ENCODE assay signal across 16 mouse cellular contexts in the genomic region with DNA sequence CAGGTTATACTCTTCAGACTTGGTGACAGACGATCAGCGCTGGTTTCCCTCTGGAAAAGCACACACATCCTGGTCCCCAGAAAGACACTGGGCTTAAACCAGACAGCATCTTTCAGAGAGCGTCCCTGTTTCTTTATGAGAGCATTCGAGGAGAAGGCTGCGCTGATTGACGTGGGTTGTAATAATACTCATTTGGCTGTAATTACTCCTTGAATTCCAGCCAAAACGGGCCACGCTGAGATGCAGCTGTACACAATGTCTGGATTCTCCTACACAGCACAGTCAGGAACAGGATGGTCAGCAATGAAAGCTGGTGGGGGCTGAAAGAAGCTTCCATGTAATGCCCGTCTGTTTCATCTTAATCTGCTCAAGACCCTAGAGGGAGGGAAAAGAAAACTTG. TPM values are rescaled to one million over a fixed set of nuclear protein-coding genes. Genes with fewer than 3 reads are reported as not detected.
DNase-seq lines count a peak whose midpoint lies in the region; ATAC-seq and TF ChIP-seq lines count a peak whose summit lies in the region.
"Had no signal": no experiment of that assay in that cellular context is flagged by ENCODE, and none has a peak within 500 bp of the region (broad histone marks: within the 10 kb centered on the region; RNA-seq: fewer than 3 reads in every experiment).

No protein-coding gene starts in this region.

- ATAC-seq in embryonic facial prominence, embryonic 11.5 days (replicated peaks; ENCODE audit: insufficient number of reproducible peaks, low FRiP score, low TSS enrichment, low read depth): no peak
- ATAC-seq in forebrain, embryonic 13.5 days: peak; percentile 54
- ATAC-seq: intestine, embryonic 16.5 days had no signal

- no peaks in the 10 kb centered on the region; the same call in 1 of the 2 replicates for H3K9me3 ChIP-seq in embryonic facial prominence, embryonic 11.5 days (replicated peaks; ENCODE audit: control insufficient read depth, low read length)
- peaks cover 5% of the 10 kb centered on the region for H3K9me3 ChIP-seq in embryonic facial prominence, embryonic 10.5 days
- 0 out of 2 replicates have a peak, but pooled peaks cover 9% of the 10 kb centered on the region for H3K9me3 ChIP-seq in forebrain, embryonic 13.5 days (replicated peaks)

- H3K4me1 ChIP-seq in embryonic facial prominence, embryonic 11.5 days (ENCODE audit: control insufficient read depth, insufficient read depth, low read length): no peaks in the 10 kb centered on the region
- peaks cover 21% of the 10 kb centered on the region for H3K4me1 ChIP-seq in embryonic facial prominence, embryonic 10.5 days
- peaks cover 56% of the 10 kb centered on the region for H3K4me1 ChIP-seq in forebrain, embryonic 13.5 days

- WGBS in embryonic facial prominence, embryonic 11.5 days: 59% methylated on average over 9 of the region's 9 CpGs
- WGBS in embryonic facial prominence, embryonic 10.5 days: 71% methylated on average over 9 of the region's 9 CpGs
- 27% methylated on average over 9 of the region's 9 CpGs for WGBS in forebrain, embryonic 13.5 days

- intact Hi-C loops in left cerebral cortex, postnatal 10 days (cut with DNase I): loop anchor here (10.0 kb wide), 1 partner anchor 248 kb away; no protein-coding TSS in a partner anchor
- intact Hi-C loops in left cerebral cortex, adult 2 months (cut with DNase I): no loop called here

- no peak overlapping the region for H3K27ac ChIP-seq in embryonic facial prominence, embryonic 11.5 days (replicated peaks; ENCODE audit: low read depth, low read length)
- H3K27ac ChIP-seq in embryonic facial prominence, embryonic 10.5 days (replicated peaks): no peak overlapping the region
- no peak overlapping the region for H3K27ac ChIP-seq in left cerebral cortex, adult 2 months
- H3K27ac ChIP-seq in forebrain, embryonic 13.5 days: peak overlapping the region; percentile 84

- peak; percentile 5 for DNase-seq in embryonic facial prominence, embryonic 11.5 days (ENCODE audit: low spot score)
- DNase-seq in embryonic facial prominence, embryonic 10.5 days (ENCODE audit: low spot score): no peak
- DNase-seq in left cerebral cortex, postnatal 10 days (ENCODE audit: extremely low spot score in 1 of 2, low spot score in 2 of 2): peak; percentile 40 to 59
- DNase-seq in left cerebral cortex, adult 2 months (ENCODE audit: extremely low spot score in 1 of 2, low spot score in 2 of 2): no peak
- DNase-seq in brain, adult 2 months (ENCODE audit: low read depth, low spot score): peak; percentile 77
- no peak for DNase-seq in thymus, adult 18-20 months
- DNase-seq in adipocyte (ENCODE audit: low spot score): no peak
- DNase-seq: B cell, adult 2 months; gastrocnemius, postnatal 25 days; spleen, adult 18-20 months had no signal

- no peak overlapping the region for H3K9ac ChIP-seq in embryonic facial prominence, embryonic 11.5 days (replicated peaks; ENCODE audit: low read length)
- H3K9ac ChIP-seq in forebrain, embryonic 13.5 days: no peak overlapping the region

- TF ChIP-seq CTCF in left cerebral cortex, adult 2 months (IDR thresholded peaks at IDR 0.05): no peak

- no peaks in the 10 kb centered on the region for H3K27me3 ChIP-seq in embryonic facial prominence, embryonic 11.5 days (ENCODE audit: control insufficient read depth, insufficient read depth, low read length)
- no peaks in the 10 kb centered on the region for H3K27me3 ChIP-seq in embryonic facial prominence, embryonic 10.5 days (replicated peaks; ENCODE audit: low read depth, poor library complexity, severe bottlenecking)
- no peaks in the 10 kb centered on the region for H3K27me3 ChIP-seq in forebrain, embryonic 13.5 days

- no peak overlapping the region for H3K4me3 ChIP-seq in embryonic facial prominence, embryonic 11.5 days (ENCODE audit: low read depth, low read length)
- no peak overlapping the region for H3K4me3 ChIP-seq in embryonic facial prominence, embryonic 10.5 days
- no peak overlapping the region for H3K4me3 ChIP-seq in left cerebral cortex, adult 2 months
- no peak overlapping the region for H3K4me3 ChIP-seq in forebrain, embryonic 13.5 days
- H3K4me3 ChIP-seq: erythroblast, embryonic 14.5 days had no signal

- H3K36me3 ChIP-seq in embryonic facial prominence, embryonic 11.5 days (replicated peaks; ENCODE audit: control insufficient read depth, insufficient read depth, low read depth, low read length): no peaks in the 10 kb centered on the region
- H3K36me3 ChIP-seq in embryonic facial prominence, embryonic 10.5 days (replicated peaks): no peaks in the 10 kb centered on the region
- H3K36me3 ChIP-seq in forebrain, embryonic 13.5 days (ENCODE audit: poor library complexity, severe bottlenecking): 0 out of 2 replicates have a peak, but pooled peaks cover 2% of the 10 kb centered on the region

- no peak overlapping the region for H3K4me2 ChIP-seq in embryonic facial prominence, embryonic 11.5 days (ENCODE audit: low read depth, low read length)
- 0 out of 2 replicates have a peak overlapping the region, but pooled peaks have one; percentile 0 for H3K4me2 ChIP-seq in forebrain, embryonic 13.5 days

RNA-seq across cellular contexts. Expression of a gene that starts 31.5 kb away (rescaled TPM):
- polyA plus RNA-seq in embryonic facial prominence, embryonic 11.5 days (2014; fragmentation: Nextera tagmentation; extraction: Ambion mirVana): not detected in 2 replicates
- not detected in 2 replicates for polyA plus RNA-seq in embryonic facial prominence, embryonic 10.5 days (2016; fragmentation: Nextera tagmentation; extraction: Ambion mirVana)
- total RNA-seq in left cerebral cortex, postnatal 10 days (2021): 1 to 10 TPM; 1.1 to 1.8 TPM
- 1 to 10 TPM in 1 of 2 experiments, under 1 TPM in 1; 0.45 to 1.8 TPM for total RNA-seq in left cerebral cortex, adult 2 months (2021)
- 0.10 and 0.31 TPM in 2 replicates for polyA plus RNA-seq in forebrain, embryonic 13.5 days (2015; fragmentation: Nextera tagmentation; extraction: Ambion mirVana)
- total RNA-seq: adrenal gland, adult 18-20 months; neutrophil, adult 5-6 weeks had no signal
- polyA plus RNA-seq: erythroblast, embryonic 14.5 days; intestine, embryonic 16.5 days; liver, embryonic 16.5 days had no signal

Comparison
In these comparisons a context has a peak if more than half of its experiments do, and no peak if none do; other contexts are left out.
1. DNase-seq: peak in embryonic facial prominence, embryonic 11.5 days (single experiment), left cerebral cortex, postnatal 10 days (2 of 2) and brain, adult 2 months (single experiment); none in embryonic facial prominence, embryonic 10.5 days (single experiment), left cerebral cortex, adult 2 months (0 of 2), thymus, adult 18-20 months (0 of 2) and adipocyte (single experiment).